Mouse (Mus musculus) CD4-positive, CD25-positive, alpha-beta regulatory T cell, adult 4 months (primary cell): Measurements from ENCODE around the gene Asb18. TPM values are rescaled to one million over a fixed set of nuclear protein-coding genes. Genes with fewer than 3 reads are reported as not detected.

Experiments used
- polyA plus RNA-seq, 2 experiments: library from polyadenylated mRNA; unstranded; fragments of 100-300 nt; shearing (Covaris generic); gene quantifications; one replicate each; pipeline ENCODE4 v1.2.1; 2017

Asb18 gene
- polyA plus RNA-seq, 2 experiments from 2014 or later, result not detected

Other genes with a start within 250 kb of the Asb18 start
- not detected for gene Gbx2, start 83.5 kb downstream of the Asb18 start, polyA plus RNA-seq
- gene Iqca, start 138.7 kb upstream of the Asb18 start, polyA plus RNA-seq, result not detected
- not detected for gene Ackr3, start 189.3 kb upstream of the Asb18 start, polyA plus RNA-seq